9 mouse cellular contexts compared by ENCODE assay signal in the genomic region with DNA sequence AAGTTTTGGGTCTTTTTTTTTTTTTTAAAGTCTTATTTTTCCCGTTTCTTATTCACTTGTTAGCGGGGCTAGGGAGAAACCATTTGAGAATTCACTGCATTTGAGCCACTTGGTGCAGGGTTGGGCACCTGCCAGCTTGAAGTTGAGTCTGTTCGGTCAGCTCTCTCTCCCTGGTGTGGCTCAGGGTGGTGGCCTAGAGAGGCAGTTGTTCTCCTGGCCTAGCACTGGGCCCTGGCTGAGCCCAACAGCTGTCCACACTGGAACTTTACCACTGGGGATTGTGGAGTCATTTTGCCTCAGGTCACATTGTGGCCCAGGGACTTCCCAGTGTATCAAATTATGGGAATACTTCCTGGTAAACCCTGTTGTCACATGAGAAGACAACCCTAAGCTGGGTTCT. TPM values are rescaled to one million over a fixed set of nuclear protein-coding genes. Genes with fewer than 3 reads are reported as not detected.
DNase-seq lines count a peak whose midpoint lies in the region; ATAC-seq and TF ChIP-seq lines count a peak whose summit lies in the region.
"Had no signal": no experiment of that assay in that cellular context is flagged by ENCODE, and none has a peak within 500 bp of the region (broad histone marks: within the 10 kb centered on the region; RNA-seq: fewer than 3 reads in every experiment).

No protein-coding gene starts in this region.

- DNase-seq in kidney, adult 2 months: no peak
- no peak for DNase-seq in midbrain, embryonic 14.5 days
- no peak for DNase-seq in ovary, postnatal 10 days (ENCODE audit: low spot score)
- DNase-seq in left cerebral cortex, adult 11 months (ENCODE audit: low spot score): no peak
- DNase-seq in spleen, postnatal 14 days (ENCODE audit: low spot score in 2 of 2): no peak

- no peak for ATAC-seq in kidney, embryonic 14.5 days (ENCODE audit: low FRiP score, low TSS enrichment)
- no peak for ATAC-seq in forebrain, embryonic 15.5 days (replicated peaks)
- ATAC-seq in hindbrain, embryonic 13.5 days (ENCODE audit: low FRiP score): no peak
- no peak for ATAC-seq in midbrain, embryonic 14.5 days (ENCODE audit: low FRiP score, low TSS enrichment)

- H3K9ac ChIP-seq in kidney, embryonic 14.5 days (ENCODE audit: low read depth, low read length): no peak overlapping the region
- H3K9ac ChIP-seq in forebrain, embryonic 15.5 days (replicated peaks): no peak overlapping the region
- H3K9ac ChIP-seq in hindbrain, embryonic 13.5 days: peak overlapping the region; percentile 75; the same call in 1 of the 2 replicates
- no peak overlapping the region; the same call in 1 of the 2 replicates for H3K9ac ChIP-seq in midbrain, embryonic 14.5 days (replicated peaks; ENCODE audit: low read length)

- peak overlapping the region; percentile 98 for H3K4me2 ChIP-seq in kidney, embryonic 14.5 days (replicated peaks; ENCODE audit: low read depth, low read length)
- peak overlapping the region; percentile 84; the same call in 1 of the 2 replicates for H3K4me2 ChIP-seq in forebrain, embryonic 15.5 days (replicated peaks)
- H3K4me2 ChIP-seq in hindbrain, embryonic 13.5 days: peak overlapping the region; percentile 88
- peak overlapping the region; percentile 90 for H3K4me2 ChIP-seq in midbrain, embryonic 14.5 days (ENCODE audit: low read length)

- no peak for TF ChIP-seq CTCF in kidney, adult 2 months (conservative IDR thresholded peaks at IDR 0.05; ENCODE audit: insufficient read depth, insufficient read length, low read depth, low read length)

- H3K36me3 ChIP-seq in kidney, embryonic 14.5 days (ENCODE audit: control insufficient read depth, insufficient read depth, low read length): no peaks in the 10 kb centered on the region
- no peaks in the 10 kb centered on the region for H3K36me3 ChIP-seq in kidney, adult 2 months (ENCODE audit: control insufficient read depth, insufficient read depth, low read length)
- no peaks in the 10 kb centered on the region for H3K36me3 ChIP-seq in forebrain, embryonic 15.5 days
- no peaks in the 10 kb centered on the region for H3K36me3 ChIP-seq in hindbrain, embryonic 13.5 days
- H3K36me3 ChIP-seq in midbrain, embryonic 14.5 days (ENCODE audit: control insufficient read depth, insufficient read depth, low read length): no peaks in the 10 kb centered on the region

- TF ChIP-seq POLR2A in kidney, adult 2 months (IDR thresholded peaks at IDR 0.05; ENCODE audit: low read depth, low read length): no peak

- peak overlapping the region; percentile 50; the same call in 1 of the 2 replicates for H3K4me3 ChIP-seq in kidney, embryonic 14.5 days (ENCODE audit: low read length)
- H3K4me3 ChIP-seq in kidney, adult 2 months (ENCODE audit: insufficient read depth, low read depth, low read length): no peak overlapping the region
- H3K4me3 ChIP-seq in forebrain, embryonic 15.5 days: no peak overlapping the region
- peak overlapping the region; percentile 51 for H3K4me3 ChIP-seq in hindbrain, embryonic 13.5 days
- peak overlapping the region; percentile 44 for H3K4me3 ChIP-seq in midbrain, embryonic 14.5 days (replicated peaks; ENCODE audit: low read depth, low read length)

- H3K27ac ChIP-seq in kidney, embryonic 14.5 days (ENCODE audit: low read depth, low read length): no peak overlapping the region
- no peak overlapping the region for H3K27ac ChIP-seq in kidney, adult 2 months (ENCODE audit: insufficient read depth, low read depth, low read length)
- H3K27ac ChIP-seq in forebrain, embryonic 15.5 days (replicated peaks): no peak overlapping the region
- no peak overlapping the region for H3K27ac ChIP-seq in hindbrain, embryonic 13.5 days
- no peak overlapping the region for H3K27ac ChIP-seq in midbrain, embryonic 14.5 days (replicated peaks; ENCODE audit: low read depth, low read length)

- peaks cover 6% of the 10 kb centered on the region; the same call in 1 of the 2 replicates for H3K27me3 ChIP-seq in kidney, embryonic 14.5 days (ENCODE audit: control insufficient read depth, insufficient read depth, low read length)
- no peaks in the 10 kb centered on the region for H3K27me3 ChIP-seq in kidney, adult 2 months (replicated peaks; ENCODE audit: control insufficient read depth, insufficient read depth, low read length)
- H3K27me3 ChIP-seq in forebrain, embryonic 15.5 days: no peaks in the 10 kb centered on the region
- peaks cover 28% of the 10 kb centered on the region for H3K27me3 ChIP-seq in hindbrain, embryonic 13.5 days
- H3K27me3 ChIP-seq in midbrain, embryonic 14.5 days (ENCODE audit: control insufficient read depth, insufficient read depth, low read length): peaks cover 13% of the 10 kb centered on the region
- H3K27me3 ChIP-seq: Patski had no signal

- WGBS in kidney, embryonic 14.5 days: 28% methylated on average over 3 of the region's 3 CpGs
- 38% methylated on average over 3 of the region's 3 CpGs for WGBS in kidney, adult 2 months
- WGBS in forebrain, embryonic 15.5 days: 20% methylated on average over 3 of the region's 3 CpGs
- WGBS in hindbrain, embryonic 13.5 days: 51% methylated on average over 3 of the region's 3 CpGs
- 34% methylated on average over 3 of the region's 3 CpGs for WGBS in midbrain, embryonic 14.5 days

- no peaks in the 10 kb centered on the region for H3K9me3 ChIP-seq in kidney, embryonic 14.5 days (ENCODE audit: control insufficient read depth, low read length)
- no peaks in the 10 kb centered on the region for H3K9me3 ChIP-seq in forebrain, embryonic 15.5 days
- no peaks in the 10 kb centered on the region for H3K9me3 ChIP-seq in hindbrain, embryonic 13.5 days
- H3K9me3 ChIP-seq in midbrain, embryonic 14.5 days (ENCODE audit: control insufficient read depth, low read length): no peaks in the 10 kb centered on the region

- peaks cover 18% of the 10 kb centered on the region for H3K4me1 ChIP-seq in kidney, embryonic 14.5 days (ENCODE audit: control insufficient read depth, insufficient read depth, low read length)
- no peaks in the 10 kb centered on the region; the same call in 1 of the 2 replicates for H3K4me1 ChIP-seq in kidney, adult 2 months (ENCODE audit: control insufficient read depth, insufficient read depth, low read length)
- peaks cover 17% of the 10 kb centered on the region for H3K4me1 ChIP-seq in forebrain, embryonic 15.5 days
- peaks cover 22% of the 10 kb centered on the region for H3K4me1 ChIP-seq in hindbrain, embryonic 13.5 days (replicated peaks)
- H3K4me1 ChIP-seq in midbrain, embryonic 14.5 days (ENCODE audit: control insufficient read depth, insufficient read depth, low read length): peaks cover 9% of the 10 kb centered on the region; the same call in 1 of the 2 replicates

RNA-seq across cellular contexts. Expression of a gene that starts 0.7 kb away (rescaled TPM):
- 0.63 and 0.84 TPM in 2 replicates for polyA plus RNA-seq in kidney, embryonic 14.5 days (2014; fragmentation: Nextera tagmentation; extraction: Ambion mirVana)
- 0.46 and 0.69 TPM in 2 replicates for polyA plus RNA-seq in kidney, adult 2 months (2012; rRNA removed)
- polyA plus RNA-seq in forebrain, embryonic 15.5 days (2015; fragmentation: Nextera tagmentation; extraction: Ambion mirVana): 0.13 and 0.36 TPM in 2 replicates
- 1.1 and 1.4 TPM in 2 replicates for polyA plus RNA-seq in hindbrain, embryonic 13.5 days (2015; fragmentation: Nextera tagmentation; extraction: Ambion mirVana)
- 0.34 and 0.54 TPM in 2 replicates for polyA plus RNA-seq in midbrain, embryonic 14.5 days (2014; fragmentation: Nextera tagmentation; extraction: Ambion mirVana)

RNA-seq across cellular contexts. Expression of a gene that starts 26.9 kb away (rescaled TPM):
- 7.3 and 7.8 TPM in 2 replicates for polyA plus RNA-seq in kidney, embryonic 14.5 days (2014; fragmentation: Nextera tagmentation; extraction: Ambion mirVana)
- polyA plus RNA-seq in kidney, adult 2 months (2012; rRNA removed): 39.3 and 45.5 TPM in 2 replicates
- polyA plus RNA-seq in forebrain, embryonic 15.5 days (2015; fragmentation: Nextera tagmentation; extraction: Ambion mirVana): 4.1 and 4.5 TPM in 2 replicates
- 5.3 and 5.4 TPM in 2 replicates for polyA plus RNA-seq in hindbrain, embryonic 13.5 days (2015; fragmentation: Nextera tagmentation; extraction: Ambion mirVana)
- polyA plus RNA-seq in midbrain, embryonic 14.5 days (2014; fragmentation: Nextera tagmentation; extraction: Ambion mirVana): 7.0 and 8.4 TPM in 2 replicates

RNA-seq across cellular contexts. Expression of a gene that starts 47.1 kb away (rescaled TPM):
- 421 and 437 TPM in 2 replicates for polyA plus RNA-seq in kidney, embryonic 14.5 days (2014; fragmentation: Nextera tagmentation; extraction: Ambion mirVana)
- polyA plus RNA-seq in kidney, adult 2 months (2012; rRNA removed): 30.8 and 36.7 TPM in 2 replicates
- 434 and 436 TPM in 2 replicates for polyA plus RNA-seq in forebrain, embryonic 15.5 days (2015; fragmentation: Nextera tagmentation; extraction: Ambion mirVana)
- polyA plus RNA-seq in hindbrain, embryonic 13.5 days (2015; fragmentation: Nextera tagmentation; extraction: Ambion mirVana): 366 and 373 TPM in 2 replicates
- polyA plus RNA-seq in midbrain, embryonic 14.5 days (2014; fragmentation: Nextera tagmentation; extraction: Ambion mirVana): 280 and 349 TPM in 2 replicates

RNA-seq across cellular contexts. Expression of a gene that starts 47.4 kb away (rescaled TPM):
- 50.2 and 70.1 TPM in 2 replicates for polyA plus RNA-seq in kidney, embryonic 14.5 days (2014; fragmentation: Nextera tagmentation; extraction: Ambion mirVana)
- polyA plus RNA-seq in kidney, adult 2 months (2012; rRNA removed): 21.6 and 32.1 TPM in 2 replicates
- 28.7 and 29.1 TPM in 2 replicates for polyA plus RNA-seq in forebrain, embryonic 15.5 days (2015; fragmentation: Nextera tagmentation; extraction: Ambion mirVana)
- polyA plus RNA-seq in hindbrain, embryonic 13.5 days (2015; fragmentation: Nextera tagmentation; extraction: Ambion mirVana): 26.8 and 28.8 TPM in 2 replicates
- 22.9 and 26.3 TPM in 2 replicates for polyA plus RNA-seq in midbrain, embryonic 14.5 days (2014; fragmentation: Nextera tagmentation; extraction: Ambion mirVana)

Comparison
In these comparisons a context has a peak if more than half of its experiments do, and no peak if none do; other contexts are left out.
1. H3K4me3 ChIP-seq: peak in kidney, embryonic 14.5 days (single experiment), hindbrain, embryonic 13.5 days (single experiment) and midbrain, embryonic 14.5 days (single experiment); none in kidney, adult 2 months (single experiment) and forebrain, embryonic 15.5 days (single experiment).
2. Peak in every context shown above with its lines, with median percentiles within 50 percentile points of each other: H3K4me2 ChIP-seq.